Mouse (Mus musculus) B cell, adult 62 days (primary cell): ENCODE results near the gene Olfr508. TPM values are rescaled to one million over a fixed set of nuclear protein-coding genes. Genes with fewer than 3 reads are reported as not detected.

Experiments
- total RNA-seq: library from RNA; stranded (reverse); gene quantifications from 4 replicates; pipeline ENCODE4 v1.2.4, GENCODE M21; 2023

Olfr508 gene
- not detected in 4 replicates for total RNA-seq

DNA sequence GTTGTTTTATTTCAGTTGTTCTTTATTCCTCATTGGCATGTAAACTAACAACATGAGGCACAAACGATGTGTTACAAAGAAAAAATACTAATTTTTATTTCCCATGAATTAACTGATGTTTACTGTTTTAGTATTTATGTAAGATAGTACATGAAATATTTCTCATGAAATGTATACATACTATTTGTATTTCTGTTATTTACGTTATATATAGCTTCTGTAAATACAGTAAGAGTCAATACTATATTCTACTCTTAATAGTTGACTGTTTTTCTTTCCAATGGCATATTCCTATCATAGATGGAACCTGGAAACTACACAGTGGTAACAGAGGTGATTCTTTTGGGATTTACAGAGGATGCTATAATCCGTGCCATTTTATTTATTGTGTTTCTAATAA, at the start of gene Olfr508:
Olfr508 (plus strand) TSS at position 301 of the 400 bp plus-strand sequence.

GRCm38 (mm10) chr7:108610487-108610886, 19.3 kb upstream of the Olfr508 start, which contains the start of gene Olfr506:
Gene Olfr506, plus strand, starts transcription at chr7:108610787.

DNA sequence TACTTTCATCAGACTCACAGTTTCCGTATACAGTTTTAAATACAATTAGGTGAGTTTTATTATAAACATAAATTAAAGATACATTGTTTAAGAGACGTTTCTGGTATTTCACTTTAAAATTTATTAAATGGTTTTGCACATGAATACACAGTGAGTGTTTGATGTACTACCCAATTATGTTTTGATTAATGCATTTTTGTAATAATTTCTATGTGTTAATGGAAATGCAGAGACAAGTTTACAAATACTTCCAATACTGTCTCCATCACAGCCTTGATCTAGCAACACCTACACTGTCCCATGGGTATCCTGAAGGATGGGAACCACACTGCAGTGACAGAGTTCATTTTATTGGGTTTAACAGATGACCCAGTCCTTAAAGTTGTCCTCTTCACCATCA, 8.3 kb upstream of the Olfr508 start, which contains the start of gene Olfr507:
Olfr507 (plus strand) TSS at position 301 of the 400 bp plus-strand sequence.

GRCm38 (mm10) chr7:108651806-108652205, 22.0 kb downstream of the Olfr508 start, which contains the start of gene Olfr509:
Gene Olfr509, minus strand, starts transcription at chr7:108651906.

GRCm38 (mm10) chr7:108666118-108666517, 36.3 kb downstream of the Olfr508 start, which contains the start of gene Olfr510:
Gene Olfr510, plus strand, starts transcription at chr7:108666418.

Other genes with a start within 250 kb of the Olfr508 start
- gene Olfr495, start 236.8 kb upstream of the Olfr508 start, total RNA-seq: not detected in 4 replicates
- gene Olfr497, start 209.6 kb upstream of the Olfr508 start, total RNA-seq: not detected in 4 replicates
- not detected in 4 replicates for gene Olfr498, start 164.7 kb upstream of the Olfr508 start, total RNA-seq
- not detected in 4 replicates for gene Olfr502, start 104.9 kb upstream of the Olfr508 start, total RNA-seq
- gene Olfr503, start 85.5 kb upstream of the Olfr508 start, total RNA-seq: not detected in 4 replicates
- not detected in 4 replicates for gene Olfr504, start 64.2 kb upstream of the Olfr508 start, total RNA-seq
- not detected in 4 replicates for gene Olfr506, start 19.2 kb upstream of the Olfr508 start, total RNA-seq
- not detected in 4 replicates for gene Olfr507, start 8.2 kb upstream of the Olfr508 start, total RNA-seq
- gene Olfr509, start 21.9 kb downstream of the Olfr508 start, total RNA-seq: 0.15 TPM in 1 of 4 replicates, not detected in the others
- not detected in 4 replicates for gene Olfr510, start 36.4 kb downstream of the Olfr508 start, total RNA-seq
- not detected in 4 replicates for gene Olfr512, start 83.3 kb downstream of the Olfr508 start, total RNA-seq
- not detected in 4 replicates for gene Olfr513, start 121.0 kb downstream of the Olfr508 start, total RNA-seq
- not detected in 4 replicates for gene Olfr514, start 196.0 kb downstream of the Olfr508 start, total RNA-seq
- gene Olfr516, start 220.5 kb downstream of the Olfr508 start, total RNA-seq: not detected in 4 replicates
- not detected in 4 replicates for gene Olfr517, start 242.4 kb downstream of the Olfr508 start, total RNA-seq